Mouse (Mus musculus) forebrain, embryonic 14.5 days (tissue): ENCODE data around the gene Tead3. TPM values are rescaled to one million over a fixed set of nuclear protein-coding genes. Genes with fewer than 3 reads are reported as not detected.
"Not testable (repeated sequence)": the region's sequence is repeated elsewhere in the genome, so short reads cannot be mapped to it uniquely, and the experiment has no call there.

Experiments
- ATAC-seq: fragments of 200-750 bp; cut with Nextera tagmentation; 2 replicates; pipeline ENCODE4 v1.8.0; 2017; ENCODE audit warnings: mild to moderate bottlenecking, moderate library complexity
- DNase-seq: peaks from one replicate; pipeline ENCODE4 v3.0.0-alpha.2; 2015; ENCODE audit warnings: low spot score
- H3K27ac ChIP-seq: fragments of 300-500 bp; sonication (generic); 2 replicates; pipeline ENCODE4 v1.5.1; 2014; ENCODE audit warnings: low read depth, mild to moderate bottlenecking, control low read depth, low read length, moderate library complexity
- H3K27me3 ChIP-seq: fragments of 300-500 bp; sonication (generic); replicated peaks from 2 replicates; pipeline ENCODE4 v1.6.1; 2014; ENCODE audit warnings: low read length, control low read depth, mixed read lengths; ENCODE audit not compliant: control insufficient read depth, insufficient read depth
- H3K36me3 ChIP-seq: fragments of 300-500 bp; sonication (generic); 2 replicates; pipeline ENCODE4 v1.6.1; 2014; ENCODE audit warnings: low read length, control low read depth; ENCODE audit not compliant: control insufficient read depth, insufficient read depth
- H3K4me1 ChIP-seq: fragments of 300-500 bp; sonication (generic); 2 replicates; pipeline ENCODE4 v1.6.1; 2014; ENCODE audit warnings: antibody characterized with exemption, low read length, control low read depth; ENCODE audit not compliant: control insufficient read depth, insufficient read depth
- H3K4me2 ChIP-seq: fragments of 300-500 bp; sonication (generic); 2 replicates; pipeline ENCODE4 v1.6.1; 2014; ENCODE audit warnings: mild to moderate bottlenecking, control low read depth, low read length
- H3K4me3 ChIP-seq: fragments of 300-500 bp; sonication (generic); 2 replicates; pipeline ENCODE4 v1.5.1; 2014; ENCODE audit warnings: low read depth, low read length, control low read depth
- H3K9ac ChIP-seq: fragments of 300-500 bp; sonication (generic); 2 replicates; pipeline ENCODE4 v1.6.1; 2014; ENCODE audit warnings: mild to moderate bottlenecking, low read length, control low read depth, moderate library complexity
- H3K9me3 ChIP-seq: fragments of 300-500 bp; sonication (generic); replicated peaks from 2 replicates; pipeline ENCODE4 v1.6.1; 2016; ENCODE audit warnings: low read length, control low read depth, mixed read lengths; ENCODE audit not compliant: control insufficient read depth
- WGBS: fragments of 180-500 bp; shearing (Covaris S2); extraction: QIAGEN DNeasy Blood & Tissue Kit; methylation state at CpG from one replicate; pipeline ENCODE4 v1.1.7; 2014; 5-methylcytosine and 5-hydroxymethylcytosine counted together
- polyA plus RNA-seq: library from polyadenylated mRNA; unstranded; fragments of >200 nt; fragmentation: Nextera tagmentation; extraction: Ambion mirVana; gene quantifications from 2 replicates; pipeline ENCODE4 v1.2.1, GENCODE M21; 2014

Tead3 gene
- polyA plus RNA-seq, 1 experiment from 2014 or later, result 1.8 TPM

DNA sequence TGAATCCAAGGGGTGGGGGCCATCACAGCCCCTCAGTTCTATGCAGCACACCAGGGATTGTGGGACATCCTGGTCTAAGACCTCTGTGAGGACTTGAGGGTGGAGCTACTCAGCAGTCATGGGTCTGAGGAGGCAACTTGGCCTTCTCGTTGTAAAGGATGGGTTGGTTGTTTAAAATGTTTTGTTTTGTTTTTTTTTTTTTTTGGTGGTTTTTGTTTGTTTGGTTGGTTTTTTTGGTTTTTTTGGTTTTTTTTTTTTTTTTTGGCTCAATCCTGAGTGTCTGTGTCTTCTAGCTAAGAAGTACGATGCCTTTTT lies 20.4 kb downstream of the Tead3 start:
- Histone ChIP-seq H3K4me1 (peaks cover 14% of the 10 kb centered on the region), H3K27ac (no peak overlapping the region), H3K27me3 (no peaks in the 10 kb centered on the region), H3K9ac (peak overlapping the region; percentile 96), H3K9me3 (no peaks in the 10 kb centered on the region), H3K4me3 (peak overlapping the region; percentile 71), H3K36me3 (peaks cover 38% of the 10 kb centered on the region), H3K4me2 (peak overlapping the region; percentile 84)
- no peak for DNase-seq
- ATAC-seq, result no peak
- WGBS, result 41% methylated on average over 2 of the region's 2 CpGs

DNA sequence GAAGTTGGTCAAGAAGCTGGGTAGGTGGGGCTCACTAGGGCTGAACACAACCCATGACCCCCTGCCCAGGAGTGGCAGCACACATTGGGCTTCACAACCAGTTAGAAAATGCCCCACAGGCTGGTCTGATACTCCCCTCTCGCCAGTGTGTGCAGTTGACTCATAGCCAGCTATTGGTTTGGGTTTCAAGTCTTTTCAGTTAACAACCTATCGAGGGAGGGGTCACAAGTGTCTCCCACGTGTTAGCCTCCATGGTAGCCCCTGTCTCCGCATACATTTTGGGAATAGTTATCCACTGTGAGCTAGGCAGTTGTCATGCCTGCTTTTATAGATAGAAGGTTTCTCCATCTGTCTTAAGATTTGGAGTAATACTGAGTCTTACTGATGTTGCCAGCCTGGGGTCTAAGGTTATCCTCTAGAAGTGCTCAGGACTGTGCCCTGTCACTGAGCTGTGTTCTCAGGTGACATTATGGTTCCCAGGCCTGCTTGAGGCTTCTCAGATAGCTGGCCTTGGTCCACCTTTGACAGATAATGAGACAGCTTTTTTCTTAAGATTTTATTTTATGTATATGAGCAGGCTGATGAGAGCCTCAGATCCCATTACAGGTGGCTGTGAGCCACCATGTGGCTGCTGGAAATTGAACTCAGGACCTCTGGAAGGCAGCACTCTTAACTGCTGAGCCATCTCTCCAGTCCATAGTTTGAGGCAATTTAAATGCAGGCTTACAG lies 20.9 kb downstream of the Tead3 start:
- Histone ChIP-seq H3K9ac (peak overlapping the region; percentile 96), H3K27ac (no peak overlapping the region), H3K4me3 (peak overlapping the region; percentile 71), H3K9me3 (no peaks in the 10 kb centered on the region), H3K27me3 (no peaks in the 10 kb centered on the region), H3K36me3 (peaks cover 38% of the 10 kb centered on the region), H3K4me2 (peak overlapping the region; percentile 84), H3K4me1 (peaks cover 14% of the 10 kb centered on the region)
- 4% methylated on average over 4 of the region's 4 CpGs for WGBS
- DNase-seq, result no peak
- no peak for ATAC-seq

DNA sequence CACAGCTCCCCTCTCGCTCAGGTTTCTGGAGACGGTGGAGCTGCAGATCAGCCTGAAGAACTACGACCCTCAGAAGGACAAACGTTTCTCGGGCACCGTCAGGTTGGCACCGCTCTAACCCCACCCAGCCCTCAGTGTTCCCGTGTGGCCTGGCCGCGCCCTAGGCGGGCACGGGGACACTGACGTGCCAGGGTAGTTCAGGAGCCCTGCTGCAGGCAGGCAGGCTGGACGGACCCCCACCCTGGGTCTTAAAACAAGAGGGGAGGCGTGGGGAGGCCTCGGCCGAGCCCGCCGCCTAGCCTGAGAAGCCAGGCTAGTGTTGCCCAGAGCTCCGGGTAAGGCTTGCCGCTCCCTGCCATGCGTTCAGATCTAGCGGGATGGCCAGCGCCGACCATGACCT lies 21.7 kb downstream of the Tead3 start:
- H3K27me3 ChIP-seq, result no peaks in the 10 kb centered on the region
- DNase-seq (no peak), ATAC-seq (peak; percentile 19)
- H3K4me2 ChIP-seq, result peak overlapping the region; percentile 84
- H3K4me3 ChIP-seq, result peak overlapping the region; percentile 71
- H3K27ac ChIP-seq, result peak overlapping the region; percentile 95
- H3K4me1 ChIP-seq, result peaks cover 14% of the 10 kb centered on the region
- peaks cover 38% of the 10 kb centered on the region for H3K36me3 ChIP-seq
- no peaks in the 10 kb centered on the region for H3K9me3 ChIP-seq
- peak overlapping the region; percentile 96 for H3K9ac ChIP-seq
- under 1% methylated on average over 25 of the region's 25 CpGs for WGBS

DNA sequence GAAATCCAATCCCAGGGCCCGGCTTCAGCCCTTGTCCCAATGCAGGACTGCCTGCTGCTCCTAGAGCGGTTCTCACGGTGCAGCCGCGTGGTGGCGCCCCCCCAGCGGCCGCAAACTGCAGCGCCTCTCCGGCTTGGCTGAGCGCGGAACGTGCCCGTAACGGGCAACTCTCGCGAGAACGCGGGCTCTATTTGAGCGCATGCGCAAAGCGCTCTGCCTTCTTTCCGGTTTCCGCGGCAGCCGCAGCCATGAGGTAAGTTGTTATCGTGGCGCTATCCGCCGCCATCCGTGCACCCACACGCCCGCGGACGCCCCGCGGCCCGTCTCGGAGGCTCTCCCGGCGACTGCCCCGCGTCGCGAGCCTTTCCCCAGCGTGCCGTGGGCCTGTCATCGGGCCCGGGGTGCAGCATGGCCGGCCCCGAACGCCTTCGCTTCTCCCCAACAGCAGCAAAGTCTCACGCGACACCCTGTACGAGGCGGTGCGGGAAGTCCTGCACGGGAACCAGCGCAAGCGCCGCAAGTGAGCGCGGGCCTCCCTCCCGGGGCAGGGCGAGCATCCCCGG lies 22.2 kb downstream of the Tead3 start, which contains the start of gene Rpl10a:
Rpl10a (plus strand) TSS at position 106 of the 563 bp plus-strand sequence.
- ATAC-seq (peak; percentile 93), DNase-seq (peak; percentile 98)
- Histone ChIP-seq H3K4me3 (peak within 1 kb of the TSS; percentile 71), H3K9me3 (no peaks in the 10 kb centered on the region), H3K4me2 (peak within 1 kb of the TSS; percentile 84), H3K27me3 (no peaks in the 10 kb centered on the region), H3K9ac (peak within 1 kb of the TSS; percentile 96), H3K36me3 (peaks cover 35% of the 10 kb centered on the region), H3K27ac (peak within 1 kb of the TSS; percentile 95), H3K4me1 (peaks cover 14% of the 10 kb centered on the region)
- under 1% methylated on average over 64 of the region's 67 CpGs for whole genome bisulfite sequencing

DNA sequence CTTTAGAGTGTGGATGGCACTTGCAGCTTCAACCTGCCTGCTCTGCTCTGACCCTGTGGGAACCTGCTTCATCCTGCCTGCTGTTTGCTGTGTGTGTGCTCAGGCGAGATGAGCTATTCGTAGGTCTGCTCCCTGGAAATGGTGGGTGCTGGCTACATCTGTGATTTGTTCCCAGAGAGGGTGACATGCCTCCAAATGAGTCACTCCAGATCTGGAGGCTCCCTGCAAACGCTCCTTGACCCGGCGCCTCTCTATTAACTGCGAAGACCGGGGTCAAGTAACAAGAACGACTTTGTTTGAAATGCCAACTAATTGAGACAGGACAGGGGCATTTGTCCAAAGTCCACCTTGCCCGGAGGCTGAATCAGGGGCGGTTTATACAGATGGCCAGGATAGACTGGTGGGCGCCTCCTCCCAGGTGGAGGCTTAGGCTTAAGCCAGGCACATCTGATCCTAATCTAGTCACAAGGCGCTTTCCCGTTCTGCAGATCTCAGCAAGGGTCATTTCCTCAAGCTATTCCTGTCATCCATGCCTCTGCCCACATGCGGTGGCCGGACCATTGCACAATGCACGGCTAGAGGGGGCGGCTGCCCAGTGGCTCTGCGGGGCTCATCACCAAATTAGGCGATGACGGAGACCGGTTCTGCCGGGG lies 22.8 kb downstream of the Tead3 start:
- H3K9me3 ChIP-seq, result no peaks in the 10 kb centered on the region
- 10% methylated on average over 22 of the region's 22 CpGs for WGBS
- ATAC-seq (peak; percentile 38), DNase-seq (no peak)
- peak overlapping the region; percentile 96 for H3K9ac ChIP-seq
- H3K27ac ChIP-seq, result peak overlapping the region; percentile 95
- peak overlapping the region; percentile 84 for H3K4me2 ChIP-seq
- peaks cover 14% of the 10 kb centered on the region for H3K4me1 ChIP-seq
- H3K4me3 ChIP-seq, result peak overlapping the region; percentile 71
- no peaks in the 10 kb centered on the region for H3K27me3 ChIP-seq
- H3K36me3 ChIP-seq, result peaks cover 31% of the 10 kb centered on the region

DNA sequence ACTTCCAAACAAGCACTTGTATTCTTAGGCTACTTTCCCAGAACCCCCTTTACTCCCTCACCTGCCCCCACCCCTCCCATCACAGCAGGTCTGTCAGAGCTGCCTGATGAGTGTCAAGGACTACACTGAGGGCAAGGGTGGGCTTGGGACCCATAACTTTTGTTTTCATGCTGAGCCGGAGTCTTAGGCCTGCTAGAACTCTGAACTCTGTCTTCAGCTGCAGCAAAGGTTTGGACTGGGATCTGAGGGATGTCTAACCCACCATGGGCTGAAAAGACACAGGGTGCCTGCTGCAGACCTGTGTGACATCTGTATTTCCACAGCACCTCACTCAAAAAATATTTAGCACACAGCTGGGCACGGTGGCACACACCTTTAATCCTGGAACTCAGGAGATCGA lies 23.7 kb downstream of the Tead3 start:
- Histone ChIP-seq H3K4me1 (peaks cover 14% of the 10 kb centered on the region), H3K9me3 (no peaks in the 10 kb centered on the region), H3K27ac (no peak overlapping the region), H3K36me3 (peaks cover 25% of the 10 kb centered on the region), H3K9ac (no peak overlapping the region), H3K27me3 (no peaks in the 10 kb centered on the region), H3K4me3 (no peak overlapping the region), H3K4me2 (no peak overlapping the region)
- DNase-seq, result no peak
- 90% methylated on average over 3 of the region's 3 CpGs for WGBS
- no peak for ATAC-seq

DNA sequence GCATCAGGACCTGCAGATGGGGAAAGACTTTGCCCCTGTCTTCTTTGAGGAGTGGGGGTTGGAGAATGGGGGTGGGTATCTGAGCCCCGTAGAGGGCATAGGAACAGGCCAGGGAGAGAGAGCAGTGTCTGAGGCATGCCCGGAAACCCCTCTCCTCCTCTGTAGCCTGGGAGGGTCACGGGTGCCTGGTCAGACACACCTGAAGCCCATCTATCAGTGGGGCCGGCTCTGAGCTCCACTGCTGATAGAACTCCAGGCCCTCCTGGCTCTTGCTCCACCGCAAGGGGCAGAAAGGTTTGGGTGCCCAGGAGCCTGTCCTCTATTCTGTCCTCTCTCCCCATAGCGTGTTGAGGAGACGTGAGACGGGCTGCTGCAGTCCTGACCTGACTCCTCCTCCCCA lies 24.9 kb downstream of the Tead3 start:
- Histone ChIP-seq H3K9ac (no peak overlapping the region), H3K36me3 (peaks cover 17% of the 10 kb centered on the region), H3K27ac (no peak overlapping the region), H3K27me3 (no peaks in the 10 kb centered on the region), H3K4me2 (no peak overlapping the region), H3K4me1 (peaks cover 14% of the 10 kb centered on the region), H3K4me3 (no peak overlapping the region), H3K9me3 (no peaks in the 10 kb centered on the region)
- DNase-seq (no peak), ATAC-seq (no peak)
- 95% methylated on average over 8 of the region's 8 CpGs for WGBS

DNA sequence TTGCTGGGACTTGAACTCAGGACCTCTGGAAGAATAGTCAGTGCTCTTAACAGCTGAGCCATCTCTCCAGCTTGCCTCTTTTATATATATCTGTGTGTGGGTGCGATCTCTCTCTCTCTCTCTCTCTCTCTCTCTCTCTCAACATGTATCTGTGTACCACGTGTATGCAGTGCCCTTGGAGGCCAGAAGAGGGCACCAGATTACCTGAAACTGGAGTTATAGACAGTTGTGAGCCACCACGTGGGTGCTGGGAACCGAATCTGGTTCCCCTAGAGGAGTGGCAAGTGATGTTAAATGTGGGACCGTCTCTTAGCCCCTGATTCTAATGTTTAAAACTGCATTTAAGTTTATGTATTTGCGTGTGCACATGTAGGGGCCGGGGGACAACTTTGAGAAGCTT lies 26.2 kb downstream of the Tead3 start:
- not testable (repeated sequence) for H3K9me3 ChIP-seq, H3K36me3 ChIP-seq, H3K4me1 ChIP-seq, ATAC-seq, DNase-seq, H3K4me3 ChIP-seq, H3K27ac ChIP-seq, H3K27me3 ChIP-seq, H3K9ac ChIP-seq, H3K4me2 ChIP-seq
- WGBS, result 94% methylated on average over 7 of the region's 7 CpGs

DNA sequence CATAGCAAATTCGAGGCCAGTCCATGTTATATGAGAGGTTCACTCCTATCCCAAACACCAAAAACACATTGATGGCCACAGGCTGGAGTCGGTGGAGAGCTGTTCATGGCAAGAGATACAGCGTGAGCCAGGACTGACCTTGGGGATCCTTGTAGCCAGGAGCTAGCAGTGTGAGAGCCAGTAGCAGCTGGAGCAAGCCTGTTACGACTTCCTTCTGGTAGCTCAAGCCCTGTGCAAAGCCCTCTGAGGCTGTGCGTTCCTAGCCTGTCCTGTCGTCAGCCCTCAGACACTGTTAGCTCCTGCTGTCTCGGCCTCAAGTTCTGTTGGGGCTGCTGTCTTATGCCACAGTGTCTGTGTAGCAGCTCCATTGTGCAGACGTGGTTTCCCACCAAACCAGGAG lies 26.8 kb downstream of the Tead3 start:
- Histone ChIP-seq H3K9ac (no peak overlapping the region), H3K4me3 (no peak overlapping the region), H3K4me1 (peaks cover 5% of the 10 kb centered on the region), H3K4me2 (no peak overlapping the region), H3K27ac (no peak overlapping the region), H3K9me3 (no peaks in the 10 kb centered on the region), H3K36me3 (peaks cover 12% of the 10 kb centered on the region), H3K27me3 (no peaks in the 10 kb centered on the region)
- WGBS, result 94% methylated on average over 8 of the region's 8 CpGs
- ATAC-seq, result no peak
- no peak for DNase-seq
